Mouse (Mus musculus) ovary, postnatal 36 days (tissue): ENCODE measurements at regions not wholly inside any gene's neighbourhood (a gene's known extent, or its start where the extent isn't known, plus 50 kb on each side); places are given as distances from the start of the nearest gene placed in this dataset.
A peak's percentile ranks its signal among the peaks of the same experiment; 100 is the strongest.

Source experiments
- DNase-seq: peaks from one replicate; pipeline ENCODE4 v3.0.0; 2022; ENCODE audit warnings: low spot score, mixed read lengths

DNA sequence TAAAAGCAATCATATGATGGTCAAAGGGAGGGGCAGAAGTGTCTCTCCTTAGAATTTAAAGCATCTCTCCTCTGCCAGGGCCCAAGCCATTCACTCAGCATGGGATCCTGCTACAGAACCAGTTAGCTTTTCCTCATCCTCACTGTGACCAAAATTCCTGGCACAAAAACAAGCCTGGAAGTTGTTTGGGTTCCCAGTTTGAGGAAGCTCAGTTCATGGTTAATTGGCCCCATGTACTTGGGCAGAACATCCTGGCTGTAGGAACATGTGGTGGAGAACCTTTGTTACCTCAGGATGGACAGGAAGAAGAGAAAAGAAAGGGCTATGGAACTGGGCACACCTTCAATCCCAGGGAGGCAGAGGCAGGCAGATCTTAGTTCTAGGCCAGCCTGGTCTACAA lies 52.4 kb upstream of the Mfge8 start:
- no peak for DNase-seq

DNA sequence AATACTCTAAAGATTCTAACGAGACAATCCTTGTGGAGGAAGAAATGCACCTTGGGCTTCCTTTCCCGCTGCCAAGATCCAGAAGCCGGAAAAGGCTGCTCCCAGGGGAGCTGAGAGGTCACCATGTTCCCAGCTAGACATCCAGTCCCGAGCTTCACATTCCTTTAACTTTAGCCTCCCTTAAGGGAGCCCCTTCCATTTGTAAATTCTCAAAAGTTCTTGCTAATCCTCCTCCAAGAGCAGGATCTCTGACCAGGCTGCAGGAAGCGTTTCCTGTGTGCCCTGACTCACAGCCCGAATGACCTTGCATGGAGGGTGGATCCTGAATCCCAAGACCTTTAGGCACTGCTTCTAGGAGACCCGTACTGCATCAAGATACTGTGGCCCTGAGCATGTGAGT lies 53.5 kb upstream of the Mfge8 start:
- DNase-seq = no peak

DNA sequence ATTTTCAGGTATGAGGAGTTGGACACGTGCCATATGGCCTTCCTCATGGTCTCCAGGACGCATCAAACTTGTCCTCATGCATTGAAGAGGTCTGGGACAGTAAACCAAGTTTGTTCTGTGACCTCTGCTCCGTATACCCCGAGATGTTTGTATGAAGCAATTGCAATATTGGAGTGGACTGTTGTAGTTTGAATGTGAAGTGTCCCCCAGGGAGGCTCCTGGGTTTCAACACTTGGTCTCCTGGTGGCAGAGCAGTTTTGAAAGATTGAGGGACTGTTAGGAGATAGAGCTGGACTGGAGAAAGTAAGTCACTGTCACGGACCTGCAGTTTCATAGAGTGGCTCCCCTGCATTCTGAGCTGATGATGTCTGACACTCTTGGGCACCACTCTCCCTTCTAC lies 54.6 kb upstream of the Mfge8 start:
- DNase-seq = no peak

DNA sequence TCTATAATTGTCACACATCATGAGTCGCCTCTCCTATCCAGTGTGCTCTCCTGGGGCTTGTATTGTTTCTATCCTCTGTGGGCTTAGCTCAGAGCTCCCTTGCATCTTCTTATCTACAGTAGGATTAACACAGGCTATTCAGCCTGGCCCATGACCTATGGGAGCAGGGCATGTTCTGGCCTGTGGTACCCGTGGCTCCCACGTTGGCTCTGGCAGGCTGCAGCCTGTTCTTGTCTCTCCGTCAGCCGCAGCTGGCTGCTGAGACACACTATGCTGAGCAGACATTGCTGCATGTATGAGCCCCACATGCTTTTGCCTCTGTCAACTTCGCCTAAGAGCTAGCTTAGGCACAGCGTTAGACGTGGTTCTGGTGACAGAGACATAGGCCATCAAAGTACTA lies 58.3 kb upstream of the Mfge8 start:
- DNase-seq = no peak

DNA sequence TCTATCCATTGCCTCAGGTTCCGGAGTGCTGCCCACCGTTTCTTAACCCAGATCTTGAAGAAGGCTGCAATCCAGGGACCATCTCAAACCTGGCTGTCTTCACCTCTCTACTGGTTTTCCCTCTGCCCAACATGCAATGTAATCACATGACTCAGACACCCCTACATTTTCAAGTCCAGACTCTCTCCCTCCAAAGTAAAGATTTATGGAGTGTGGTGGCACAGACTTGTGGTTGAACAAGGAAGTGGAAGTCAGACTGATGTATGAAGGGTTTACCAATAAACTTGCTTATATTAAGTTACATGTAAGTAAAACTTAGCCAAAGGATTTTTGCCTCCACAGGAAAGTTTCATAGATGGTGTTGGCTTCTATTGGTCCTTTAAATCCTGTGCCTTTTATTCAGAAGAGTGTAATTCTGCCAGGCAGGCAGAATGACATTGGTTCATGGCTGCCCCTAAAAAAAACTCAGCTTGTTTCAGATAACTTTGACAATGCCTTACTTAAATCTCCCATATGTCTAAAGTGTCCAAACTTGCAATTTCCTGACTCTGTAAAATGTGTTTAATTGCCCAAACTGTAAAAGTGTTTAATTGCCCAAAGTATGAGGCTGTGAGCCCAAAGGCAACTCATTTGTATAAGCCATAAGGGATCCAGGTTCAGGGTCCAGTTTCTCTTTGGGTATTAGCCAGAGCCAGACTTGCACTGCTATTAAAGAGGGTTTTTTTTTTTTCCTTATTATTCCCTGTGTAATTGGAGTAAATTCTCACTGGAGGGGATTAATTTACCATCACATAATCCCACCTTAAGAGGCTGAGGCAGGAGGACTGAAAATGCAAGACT lies 61.7 kb upstream of the Mfge8 start:
- no peak for DNase-seq

DNA sequence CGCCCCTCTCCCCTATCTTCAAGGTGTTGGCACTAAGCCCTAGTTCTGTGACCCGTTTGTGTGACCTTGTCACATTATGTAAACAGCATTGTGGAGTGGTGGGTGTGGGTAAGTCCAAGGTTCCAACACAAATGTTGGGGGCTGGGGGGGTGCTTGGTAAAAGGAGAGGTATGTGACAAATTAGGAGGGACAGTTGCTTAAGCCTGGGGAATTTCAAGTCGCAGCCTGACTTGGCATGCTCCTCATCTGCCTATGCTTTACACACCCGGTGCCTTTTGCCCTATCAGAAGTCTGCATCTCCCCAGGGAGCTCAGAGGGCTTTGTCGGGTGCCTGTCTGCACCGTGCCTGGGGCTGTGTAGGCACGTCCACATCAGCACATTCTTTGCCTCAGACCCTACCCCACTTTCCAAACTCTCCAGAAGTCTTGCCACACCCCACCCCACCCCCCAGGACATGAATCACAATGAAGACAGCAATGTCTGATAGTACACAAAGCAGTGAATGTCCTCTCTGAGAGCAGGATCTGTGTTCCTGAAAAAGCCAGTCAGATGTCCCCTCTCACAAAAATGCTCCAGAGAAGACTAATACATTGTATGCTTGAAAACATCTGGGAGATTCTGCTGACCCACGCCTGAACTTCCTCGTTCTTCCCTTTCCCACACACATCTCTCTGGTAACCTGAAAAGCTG lies 61.6 kb upstream of the Abhd2 start:
- DNase-seq = peak; percentile 16

DNA sequence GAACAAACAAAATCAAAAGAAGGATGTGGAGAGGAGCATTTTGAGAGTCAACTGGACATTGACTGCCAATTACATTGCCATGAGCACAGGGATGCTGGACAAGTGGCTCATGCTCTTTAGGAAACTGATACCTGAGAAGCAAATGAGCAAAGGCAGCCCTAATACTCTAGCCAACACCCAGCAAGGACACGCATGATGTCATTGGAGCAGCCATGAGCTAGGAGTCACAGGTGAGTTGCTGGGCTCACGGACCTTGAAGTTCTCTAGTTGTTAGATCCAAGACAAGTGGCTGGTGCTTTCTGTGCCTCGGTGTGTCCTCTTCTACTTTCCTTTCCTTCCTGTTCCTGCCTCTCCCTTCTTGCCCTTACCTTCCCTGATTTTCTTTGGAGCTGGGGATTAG lies 60.8 kb upstream of the Abhd2 start:
- no peak for DNase-seq

DNA sequence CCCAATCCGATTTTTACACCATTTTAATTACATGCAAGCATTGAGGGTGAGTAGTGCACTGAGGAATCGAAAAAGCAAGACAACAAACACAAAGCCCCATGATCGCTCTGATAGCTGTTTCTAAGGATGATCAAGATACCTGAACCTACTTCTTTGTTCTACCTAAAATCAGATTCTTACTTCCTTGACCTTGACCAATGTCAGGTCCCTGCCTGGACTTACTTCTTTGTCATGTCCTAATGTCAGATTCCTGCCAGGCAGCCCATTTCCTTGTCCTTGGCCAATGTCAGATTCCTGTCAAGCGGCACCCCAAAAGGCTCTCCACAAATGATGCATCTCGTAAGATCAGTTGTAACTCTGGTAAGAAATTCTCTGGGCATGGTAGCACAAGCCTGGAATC lies 58.0 kb upstream of the Abhd2 start:
- DNase-seq = no peak

DNA sequence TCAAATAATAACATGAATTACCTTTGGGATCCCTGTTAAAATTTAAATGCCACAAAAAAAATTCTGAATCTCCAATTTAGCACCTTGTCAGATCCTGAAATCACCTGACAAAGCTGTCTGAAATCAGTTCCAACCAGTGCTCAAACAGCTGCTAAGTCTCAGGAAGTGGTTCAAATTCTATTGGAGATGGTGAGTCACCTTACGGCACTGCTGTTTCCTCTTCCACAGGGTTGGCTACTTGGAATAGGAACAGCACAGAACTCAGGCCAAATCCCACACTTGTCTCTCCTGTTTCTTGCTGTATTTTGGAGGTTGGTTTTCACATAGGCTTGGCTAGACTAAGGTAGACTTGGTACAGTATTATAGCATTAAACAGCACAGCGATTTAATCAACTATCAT lies 55.8 kb upstream of the Abhd2 start:
- no peak for DNase-seq

DNA sequence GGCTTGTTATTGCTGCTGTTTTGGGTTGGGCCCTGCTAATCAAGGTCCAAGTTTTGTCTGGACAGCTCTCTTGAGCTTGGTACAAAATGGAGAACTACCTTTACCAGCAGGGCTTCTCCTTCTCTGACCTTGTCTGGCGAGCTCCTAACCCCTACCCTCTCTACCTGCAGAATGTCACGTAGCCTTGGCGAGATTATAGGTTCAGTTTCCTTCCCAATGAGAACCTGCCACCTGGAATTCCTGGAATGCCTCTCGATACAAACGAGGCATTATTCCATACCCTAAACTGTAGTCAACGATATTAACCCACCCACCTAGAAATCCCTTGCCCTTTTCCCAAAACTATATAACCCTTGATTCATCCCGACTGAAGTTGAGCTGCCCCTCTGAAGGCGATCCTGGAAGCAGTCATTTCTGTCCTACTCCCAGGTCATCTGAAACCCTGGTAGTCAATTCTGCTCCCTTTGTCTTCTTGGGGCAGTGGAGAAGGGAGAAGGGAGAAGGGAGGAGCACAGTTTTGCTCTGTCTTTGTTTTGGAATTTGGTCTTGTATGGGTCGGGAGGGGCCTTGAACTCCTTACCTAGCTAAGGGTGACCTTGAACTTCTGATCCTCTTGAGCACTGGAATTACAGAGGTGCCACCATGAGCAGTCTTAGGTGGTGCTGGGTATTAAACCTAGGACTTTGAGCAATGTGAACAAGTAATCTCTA lies 50.2 kb upstream of the Abhd2 start:
- DNase-seq = no peak
